Mouse (Mus musculus): Measurements from ENCODE around the gene Gm7361. TPM values are rescaled to one million over a fixed set of nuclear protein-coding genes. Genes with fewer than 3 reads are reported as not detected.
A peak's percentile ranks its signal among the peaks of the same experiment; 100 is the strongest.
"Not testable (repeated sequence)": the region's sequence is repeated elsewhere in the genome, so short reads cannot be mapped to it uniquely, and the experiment has no call there.

The Gm7361 gene
- polyA plus RNA-seq (2016; fragmentation: Nextera tagmentation; extraction: Ambion mirVana): not detected in 2 replicates

DNA sequence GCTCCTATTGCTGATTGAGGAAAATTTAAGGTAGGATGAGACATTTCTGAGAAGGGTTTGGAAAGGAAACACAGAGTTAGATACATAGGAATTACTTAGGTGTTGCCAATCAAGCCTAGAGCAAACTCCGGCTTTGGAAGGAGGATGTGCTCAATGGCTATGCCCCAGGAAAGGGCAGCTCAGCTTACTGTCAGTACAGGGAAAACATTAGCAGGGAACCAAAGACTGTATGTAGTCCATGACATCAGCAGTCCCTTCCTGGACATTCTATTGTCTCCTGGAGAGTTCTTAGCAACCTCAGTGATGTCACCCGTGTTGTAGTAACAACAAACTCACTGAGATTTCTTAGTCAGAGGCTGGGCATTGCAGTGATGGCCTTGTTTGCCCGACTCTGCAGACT lies at the start of gene Gm7361:
Gm7361 (plus strand) TSS at position 301 of the 400 bp plus-strand sequence.
- not testable (repeated sequence) for H3K4me1 ChIP-seq; H3K27me3 ChIP-seq; ATAC-seq (ENCODE audit: low FRiP score, low read depth); H3K9ac ChIP-seq (replicated peaks); H3K36me3 ChIP-seq; H3K27ac ChIP-seq (replicated peaks); H3K4me3 ChIP-seq; H3K4me2 ChIP-seq (replicated peaks); H3K9me3 ChIP-seq
- 87% methylated on average over 3 of the region's 3 CpGs for WGBS

DNA sequence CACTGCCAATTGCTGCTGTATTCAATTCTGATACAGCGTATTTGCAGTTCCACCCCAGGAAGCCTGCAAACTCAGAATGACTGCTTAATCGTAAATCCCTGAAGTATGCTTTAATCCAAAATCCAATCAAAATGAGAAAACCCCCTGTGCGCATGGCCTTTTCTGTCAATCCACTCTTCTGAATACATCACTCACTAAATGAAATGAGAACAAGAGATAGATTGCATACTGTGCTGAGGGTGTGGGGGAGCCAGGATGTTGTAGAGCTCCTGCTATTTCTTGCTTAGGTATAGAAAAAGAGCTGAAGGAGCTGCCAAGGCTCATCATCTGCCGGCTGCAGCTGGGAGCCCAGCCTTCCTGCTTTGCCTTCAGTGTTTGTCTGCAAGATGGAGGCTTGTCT lies 46.5 kb upstream of the Gm7361 start:
- WGBS: 37% methylated on average over 4 of the region's 4 CpGs
- Histone ChIP-seq H3K4me1 (peaks cover 20% of the 10 kb centered on the region), H3K36me3 (no peaks in the 10 kb centered on the region), H3K27ac (replicated peaks) (peak overlapping the region; percentile 60), H3K9me3 (0 out of 2 replicates have a peak, but pooled peaks cover 5% of the 10 kb centered on the region), H3K9ac (replicated peaks) (no peak overlapping the region), H3K4me3 (no peak overlapping the region), H3K4me2 (replicated peaks) (peak overlapping the region; percentile 30; the same call in 1 of the 2 replicates), H3K27me3 (peaks cover 4% of the 10 kb centered on the region; the same call in 1 of the 2 replicates)
- ATAC-seq (ENCODE audit: low FRiP score, low read depth): 0 out of 2 replicates have a peak, but pooled peaks have one; percentile 66

DNA sequence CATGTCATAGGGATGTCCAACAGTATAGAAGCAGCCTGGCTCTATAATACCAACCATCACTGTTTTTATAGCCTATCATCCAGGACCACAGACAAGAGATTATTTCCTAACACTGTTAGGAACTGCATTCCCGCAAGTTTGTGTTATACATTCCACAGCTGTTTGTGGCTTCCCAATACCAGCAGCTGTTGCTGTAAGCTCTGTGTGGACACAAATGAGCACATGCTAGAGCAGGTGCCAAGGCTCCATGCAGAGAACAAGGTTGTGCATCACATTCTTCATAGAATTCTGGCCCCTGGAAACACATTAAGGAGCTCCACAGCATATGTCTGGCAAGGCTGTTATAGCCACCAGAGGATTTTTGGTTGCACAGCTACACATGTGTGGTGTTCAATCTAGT lies 35.4 kb upstream of the Gm7361 start:
- 93% methylated on average over 1 of the region's 1 CpGs for WGBS
- Histone ChIP-seq H3K4me3 (no peak overlapping the region), H3K4me2 (replicated peaks) (no peak overlapping the region), H3K4me1 (no peaks in the 10 kb centered on the region), H3K27me3 (0 out of 2 replicates have a peak, but pooled peaks cover 4% of the 10 kb centered on the region), H3K9ac (replicated peaks) (no peak overlapping the region), H3K36me3 (no peaks in the 10 kb centered on the region), H3K27ac (replicated peaks) (no peak overlapping the region), H3K9me3 (no peaks in the 10 kb centered on the region)
- no peak for ATAC-seq (ENCODE audit: low FRiP score, low read depth)

DNA sequence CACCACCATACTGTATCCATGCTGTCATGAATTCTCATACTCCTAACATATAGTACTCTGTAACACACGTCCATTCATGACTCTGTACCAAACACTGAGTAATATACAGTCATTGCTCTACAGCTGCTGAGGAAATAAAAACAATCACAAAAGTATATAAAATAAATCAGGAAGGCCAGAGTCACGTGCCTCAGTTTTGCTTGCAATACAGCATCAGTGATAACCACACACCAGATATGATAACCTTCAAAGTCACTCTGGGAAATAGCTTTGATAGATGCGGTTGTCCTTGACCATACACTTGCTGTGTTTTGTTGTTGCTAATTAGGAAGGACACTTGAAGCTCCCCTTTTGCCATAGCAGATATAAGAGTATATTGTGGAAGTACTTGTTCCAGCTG lies 9.2 kb downstream of the Gm7361 start:
- not testable (repeated sequence) for H3K27me3 ChIP-seq; H3K4me2 ChIP-seq (replicated peaks); H3K4me3 ChIP-seq; H3K27ac ChIP-seq (replicated peaks); H3K9me3 ChIP-seq; H3K9ac ChIP-seq (replicated peaks); ATAC-seq (ENCODE audit: low FRiP score, low read depth); H3K4me1 ChIP-seq; H3K36me3 ChIP-seq
- WGBS: 80% methylated on average over 3 of the region's 3 CpGs

DNA sequence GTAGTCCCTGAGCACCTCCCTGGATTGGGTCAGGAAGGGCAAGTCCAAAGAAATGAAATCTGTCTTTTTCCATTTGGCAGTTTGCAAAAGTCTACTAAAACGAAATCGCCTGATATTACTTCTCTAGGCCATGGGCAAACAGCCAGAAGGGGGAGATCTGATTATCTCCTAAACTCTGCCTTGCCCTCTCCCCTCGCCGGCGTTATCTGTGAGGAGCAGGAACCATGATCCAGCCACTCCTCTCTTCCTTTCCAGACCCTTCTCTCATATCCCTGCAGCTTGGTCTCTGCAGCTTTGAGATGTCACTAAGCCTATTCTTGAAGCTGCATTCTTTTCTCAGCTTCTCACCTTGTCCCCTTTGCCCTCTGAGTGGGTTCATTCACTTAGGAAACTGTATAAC lies 22.9 kb downstream of the Gm7361 start:
- no peak for ATAC-seq (ENCODE audit: low FRiP score, low read depth)
- no peaks in the 10 kb centered on the region for H3K27me3 ChIP-seq

GRCm38 (mm10) chr5:26281717-26282116 lies 24.2 kb downstream of the Gm7361 start:
- H3K27ac ChIP-seq (replicated peaks): no peak overlapping the region
- H3K4me1 ChIP-seq: no peaks in the 10 kb centered on the region
- no peak overlapping the region for H3K9ac ChIP-seq (replicated peaks)
- H3K36me3 ChIP-seq: no peaks in the 10 kb centered on the region
- H3K4me3 ChIP-seq: no peak overlapping the region
- no peaks in the 10 kb centered on the region for H3K9me3 ChIP-seq
- ATAC-seq (ENCODE audit: low FRiP score, low read depth): no peak
- no peak overlapping the region for H3K4me2 ChIP-seq (replicated peaks)
- no peaks in the 10 kb centered on the region for H3K27me3 ChIP-seq
- WGBS: 89% methylated on average over 1 of the region's 1 CpGs

More for the DNA sequence above, 22.9 kb downstream of the Gm7361 start:
- Histone ChIP-seq H3K36me3 (no peaks in the 10 kb centered on the region), H3K27ac (replicated peaks) (no peak overlapping the region), H3K4me3 (no peak overlapping the region), H3K9ac (replicated peaks) (no peak overlapping the region), H3K4me1 (no peaks in the 10 kb centered on the region), H3K4me2 (replicated peaks) (no peak overlapping the region), H3K9me3 (no peaks in the 10 kb centered on the region)
- 76% methylated on average over 5 of the region's 5 CpGs for WGBS

DNA sequence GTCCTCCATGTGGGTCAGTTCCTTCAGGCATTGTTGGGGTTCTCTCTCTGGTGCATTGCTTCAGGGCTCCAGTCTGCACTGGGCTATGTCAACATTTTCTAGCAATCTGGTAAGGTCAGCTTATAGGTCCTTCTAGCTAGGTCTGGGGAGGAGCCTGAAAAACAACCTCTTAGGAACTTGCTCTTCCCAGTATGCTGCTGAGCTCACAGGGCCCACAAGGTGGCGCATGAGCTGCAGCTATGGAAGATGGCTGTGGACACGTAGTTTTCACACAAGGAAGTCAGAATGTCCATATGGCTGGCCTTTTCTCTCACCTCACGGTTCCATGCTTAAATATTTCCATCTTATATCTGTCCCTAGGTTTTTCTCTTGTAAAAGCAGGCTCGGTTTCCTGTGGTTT lies 24.8 kb downstream of the Gm7361 start:
- 3% methylated on average over 4 of the region's 4 CpGs for WGBS
- no peak overlapping the region for H3K4me2 ChIP-seq (replicated peaks)
- no peaks in the 10 kb centered on the region for H3K4me1 ChIP-seq

GRCm38 (mm10) chr5:26283399-26283798 lies 25.9 kb downstream of the Gm7361 start:
- Histone ChIP-seq H3K9me3 (no peaks in the 10 kb centered on the region), H3K4me3 (no peak overlapping the region), H3K4me1 (no peaks in the 10 kb centered on the region), H3K36me3 (no peaks in the 10 kb centered on the region), H3K27me3 (no peaks in the 10 kb centered on the region), H3K27ac (replicated peaks) (no peak overlapping the region), H3K9ac (replicated peaks) (no peak overlapping the region), H3K4me2 (replicated peaks) (no peak overlapping the region)
- ATAC-seq (ENCODE audit: low FRiP score, low read depth): no peak
- 95% methylated on average over 1 of the region's 1 CpGs for WGBS

More for the DNA sequence above, 24.8 kb downstream of the Gm7361 start:
- ATAC-seq (ENCODE audit: low FRiP score, low read depth): peak; percentile 76
- Histone ChIP-seq H3K27ac (replicated peaks) (no peak overlapping the region), H3K9ac (replicated peaks) (no peak overlapping the region), H3K27me3 (no peaks in the 10 kb centered on the region), H3K9me3 (no peaks in the 10 kb centered on the region), H3K36me3 (no peaks in the 10 kb centered on the region), H3K4me3 (no peak overlapping the region)

- H3K4me1 ChIP-seq: no peaks in the 10 kb centered on the region
- H3K27ac ChIP-seq (replicated peaks): no peak overlapping the region
- no peak overlapping the region for H3K4me3 ChIP-seq
- H3K36me3 ChIP-seq: no peaks in the 10 kb centered on the region
- H3K27me3 ChIP-seq: no peaks in the 10 kb centered on the region
- no peak for ATAC-seq (ENCODE audit: low FRiP score, low read depth)
- H3K9me3 ChIP-seq: no peaks in the 10 kb centered on the region
- H3K4me2 ChIP-seq (replicated peaks): no peak overlapping the region
- no peak overlapping the region for H3K9ac ChIP-seq (replicated peaks)
- 76% methylated on average over 1 of the region's 1 CpGs for WGBS
Measured at GRCm38 (mm10) chr5:26291621-26292020, 34.1 kb downstream of the Gm7361 start.

DNA sequence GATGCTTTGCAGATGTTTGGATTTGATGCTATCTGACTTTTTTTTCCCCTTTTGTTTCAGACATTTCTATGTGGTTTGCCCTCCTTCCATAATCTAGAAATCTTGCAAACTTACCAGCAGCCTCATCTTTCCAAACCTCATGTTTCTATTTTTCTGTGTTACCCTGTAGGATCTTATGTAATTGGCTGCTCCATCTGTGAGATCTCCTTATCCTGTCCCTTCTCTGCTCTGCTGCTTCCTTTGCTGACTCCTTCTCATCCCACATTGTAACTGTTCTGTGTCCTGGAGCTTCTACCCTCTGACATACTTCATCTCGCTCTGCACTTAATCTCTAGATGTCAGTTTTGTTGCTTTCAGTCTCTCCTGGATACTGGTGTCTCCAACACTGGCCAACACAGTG lies 35.8 kb downstream of the Gm7361 start:
- H3K36me3 ChIP-seq: no peaks in the 10 kb centered on the region
- H3K27me3 ChIP-seq: no peaks in the 10 kb centered on the region
- H3K9ac ChIP-seq (replicated peaks): no peak overlapping the region
- no peak overlapping the region for H3K4me3 ChIP-seq
- H3K27ac ChIP-seq (replicated peaks): no peak overlapping the region
- no peak overlapping the region for H3K4me2 ChIP-seq (replicated peaks)
- no peaks in the 10 kb centered on the region for H3K9me3 ChIP-seq
- ATAC-seq (ENCODE audit: low FRiP score, low read depth): no peak
- H3K4me1 ChIP-seq: no peaks in the 10 kb centered on the region
- 61% methylated on average over 1 of the region's 1 CpGs for WGBS

Other genes starting within 250 kb of the Gm7361 start
- gene Gm5862, start 234.8 kb upstream of the Gm7361 start, polyA plus RNA-seq (2016; fragmentation: Nextera tagmentation; extraction: Ambion mirVana): 0.09 TPM in 1 of 2 replicates, not detected in the other
- gene Speer4a, start 218.1 kb upstream of the Gm7361 start, polyA plus RNA-seq (2016; fragmentation: Nextera tagmentation; extraction: Ambion mirVana): 0.17 TPM in 1 of 2 replicates, not detected in the other
- not detected in 2 replicates for gene Gm7347, start 199.1 kb upstream of the Gm7361 start, polyA plus RNA-seq (2016; fragmentation: Nextera tagmentation; extraction: Ambion mirVana)
- gene Gm10471, start 168.4 kb upstream of the Gm7361 start, polyA plus RNA-seq (2016; fragmentation: Nextera tagmentation; extraction: Ambion mirVana): 0.08 TPM in 1 of 2 replicates, not detected in the other
- 0.13 TPM in 1 of 2 replicates, not detected in the other for gene 5031410I06Rik, start 152.3 kb upstream of the Gm7361 start, polyA plus RNA-seq (2016; fragmentation: Nextera tagmentation; extraction: Ambion mirVana)
- 0.09 TPM in 1 of 2 replicates, not detected in the other for gene Gm10220, start 136.3 kb upstream of the Gm7361 start, polyA plus RNA-seq (2016; fragmentation: Nextera tagmentation; extraction: Ambion mirVana)

Data from midbrain, embryonic 12.5 days (tissue).